Mouse (Mus musculus) mouse embryonic stem cell (cell line): Measurements from ENCODE around the gene Acsl1.

Source experiments
- in situ Hi-C, 2 experiments: fragments of 300-500 bp; cut with MboI; formaldehyde crosslinking; loops; 1 replicate in 1 of 2; 3 replicates in 1 of 2; pipeline ENCODE4 v1.14.3; 2019 to 2020; ENCODE audit warnings: low sequenced_read_pairs in 2 of 2, low pct_unique_long_range_greater_than_20kb in 1 of 2, mixed read lengths in 1 of 2; ENCODE audit not compliant: unreplicated experiment in 1 of 2

Gene Acsl1

GRCm38 (mm10) chr8:46470792-46471781, at the start of gene Acsl1:
TSS of gene Acsl1 (plus strand) at chr8:46471037.
- in situ Hi-C loops, result no loop called here

- in situ Hi-C loops, result no loop called here
These were observed 49.3 kb upstream of the Acsl1 start for GRCm38 (mm10) chr8:46421515-46421914.

GRCm38 (mm10) chr8:46427940-46428339, 42.9 kb upstream of the Acsl1 start:
- in situ Hi-C loops, result no loop called here

- in situ Hi-C loops, result no loop called here
These were observed 41.0 kb upstream of the Acsl1 start for GRCm38 (mm10) chr8:46429871-46430270.

- in situ Hi-C loops, result no loop called here
These were observed 38.9 kb upstream of the Acsl1 start for GRCm38 (mm10) chr8:46431921-46432320.

GRCm38 (mm10) chr8:46432581-46432980, 38.3 kb upstream of the Acsl1 start:
- in situ Hi-C loops, result no loop called here

- in situ Hi-C loops, result no loop called here
These were observed 37.2 kb upstream of the Acsl1 start for GRCm38 (mm10) chr8:46433656-46434055.

- in situ Hi-C loops, result no loop called here
These were observed 32.3 kb upstream of the Acsl1 start for GRCm38 (mm10) chr8:46438491-46438890.

GRCm38 (mm10) chr8:46445964-46446915, 24.6 kb upstream of the Acsl1 start:
- in situ Hi-C loops, result no loop called here

- in situ Hi-C loops, result no loop called here
These were observed 23.5 kb upstream of the Acsl1 start for GRCm38 (mm10) chr8:46447334-46447733.

GRCm38 (mm10) chr8:46448606-46449005, 22.2 kb upstream of the Acsl1 start:
- in situ Hi-C loops, result no loop called here

- in situ Hi-C loops, result no loop called here
These were observed 21.8 kb upstream of the Acsl1 start for GRCm38 (mm10) chr8:46449063-46449462.

- in situ Hi-C loops, result no loop called here
These were observed 21.1 kb upstream of the Acsl1 start for GRCm38 (mm10) chr8:46449723-46450251.

GRCm38 (mm10) chr8:46458215-46458811, 12.5 kb upstream of the Acsl1 start:
- in situ Hi-C loops, result no loop called here

GRCm38 (mm10) chr8:46468400-46468799, 2.4 kb upstream of the Acsl1 start:
- in situ Hi-C loops, result no loop called here

GRCm38 (mm10) chr8:46469071-46469769, 1.6 kb upstream of the Acsl1 start:
- in situ Hi-C loops, result no loop called here

- in situ Hi-C loops, result no loop called here
These were observed 596 bp upstream of the Acsl1 start for GRCm38 (mm10) chr8:46470091-46470791.
